Mouse (Mus musculus) stomach, embryonic 15.5 days (tissue): ENCODE data around the gene Hoxd10. TPM values are rescaled to one million over a fixed set of nuclear protein-coding genes. Genes with fewer than 3 reads are reported as not detected.

Experiments used
- ATAC-seq: fragments of 200-750 bp; cut with Nextera tagmentation; 2 replicates; pipeline ENCODE4 v1.8.0; 2017; ENCODE audit warnings: low read depth, moderate number of reproducible peaks, moderate TSS enrichment; ENCODE audit not compliant: insufficient read depth, low FRiP score
- H3K27ac ChIP-seq: fragments of 300-500 bp; sonication (generic); 2 replicates; pipeline ENCODE4 v1.5.1; 2015; ENCODE audit warnings: mild to moderate bottlenecking, inconsistent platforms
- H3K27me3 ChIP-seq: fragments of 300-500 bp; sonication (generic); replicated peaks from 2 replicates; pipeline ENCODE4 v1.6.1; 2015; ENCODE audit warnings: inconsistent platforms
- H3K36me3 ChIP-seq: fragments of 300-500 bp; sonication (generic); 2 replicates; pipeline ENCODE4 v1.6.1; 2015; ENCODE audit warnings: inconsistent platforms
- H3K4me1 ChIP-seq: fragments of 300-500 bp; sonication (generic); 2 replicates; pipeline ENCODE4 v1.6.1; 2015; ENCODE audit warnings: inconsistent platforms
- H3K4me2 ChIP-seq: fragments of 300-500 bp; sonication (generic); 2 replicates; pipeline ENCODE4 v1.6.1; 2015; ENCODE audit warnings: mild to moderate bottlenecking, inconsistent platforms
- H3K4me3 ChIP-seq: fragments of 300-500 bp; sonication (generic); replicated peaks from 2 replicates; pipeline ENCODE4 v1.5.1; 2015; ENCODE audit warnings: inconsistent platforms
- H3K9ac ChIP-seq: fragments of 300-500 bp; sonication (generic); 2 replicates; pipeline ENCODE4 v1.6.1; 2015; ENCODE audit warnings: inconsistent platforms
- H3K9me3 ChIP-seq: fragments of 300-500 bp; sonication (generic); 2 replicates; pipeline ENCODE4 v1.6.1; 2016; ENCODE audit warnings: inconsistent platforms
- WGBS: fragments of 180-500 bp; shearing (Covaris S2); methylation state at CpG from one replicate; pipeline ENCODE4 v1.1.7; 2015; 5-methylcytosine and 5-hydroxymethylcytosine counted together
- polyA plus RNA-seq: library from polyadenylated mRNA; unstranded; fragments of >200 nt; fragmentation: Nextera tagmentation; extraction: Ambion mirVana; gene quantifications from 2 replicates; pipeline ENCODE4 v1.2.1, GENCODE M21; 2015

Hoxd10 gene
- polyA plus RNA-seq, 1 experiment from 2014 or later: 2.4 TPM

DNA sequence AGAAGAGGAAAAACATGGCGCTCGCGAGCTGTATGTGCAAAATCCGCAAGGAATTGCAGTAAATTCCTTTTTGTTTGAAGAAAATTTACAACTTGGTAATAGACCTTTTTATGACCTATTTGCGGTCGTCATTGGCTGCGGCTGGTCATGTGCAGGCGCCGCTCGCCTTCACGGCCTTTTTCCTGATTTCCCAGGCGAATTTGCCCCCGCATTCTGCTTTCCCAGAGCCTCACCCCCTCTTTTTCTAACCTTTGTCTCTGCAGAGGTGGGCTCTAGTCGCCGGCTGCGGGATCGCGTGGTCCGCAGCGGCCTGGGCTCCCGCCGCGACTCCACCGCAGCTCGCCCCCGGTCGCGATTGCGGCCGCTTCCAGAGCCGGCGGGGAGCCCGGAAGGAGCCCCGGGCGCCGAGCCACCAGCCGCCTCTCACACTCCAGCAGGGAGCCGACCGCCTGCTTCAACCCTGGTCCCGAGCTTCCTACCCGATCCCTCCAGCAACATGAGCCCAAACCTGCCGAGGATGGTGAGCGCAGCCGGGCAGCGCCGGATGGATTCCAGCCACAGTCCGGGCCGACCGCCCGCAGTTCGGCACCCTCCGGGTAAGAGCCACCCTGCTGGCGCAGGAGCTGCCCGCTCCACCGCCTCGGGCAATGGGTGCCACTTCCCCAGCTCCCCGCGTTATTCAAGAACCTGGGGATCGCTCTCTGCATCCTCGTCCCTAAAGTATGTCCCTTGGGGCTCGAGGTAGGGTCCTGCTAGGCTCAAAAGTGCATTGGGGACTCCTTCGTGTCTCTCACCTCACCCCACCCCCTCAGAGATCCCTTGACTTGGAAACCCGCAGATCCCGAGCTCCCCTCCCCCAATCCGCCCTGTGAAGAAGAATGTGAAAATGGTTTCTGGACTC is 20.2 kb downstream of the Hoxd10 start, which contains the start of the genes Hoxd3 and Hoxd4:
Hoxd3 (plus strand) TSS at position 207 of the 901 bp plus-strand sequence.
Hoxd4 (plus strand) TSS at position 209 of the 901 bp plus-strand sequence.
- Histone ChIP-seq H3K4me2 (peak within 1 kb of the TSS; percentile 46), H3K9me3 (no peaks in the 10 kb centered on the region), H3K4me1 (peaks cover 9% of the 10 kb centered on the region), H3K9ac (no peak within 1 kb of the TSS), H3K36me3 (no peaks in the 10 kb centered on the region), H3K27ac (no peak within 1 kb of the TSS), H3K4me3 (peak within 1 kb of the TSS; percentile 38), H3K27me3 (peaks cover 94% of the 10 kb centered on the region)
- under 1% methylated on average over 65 of the region's 65 CpGs for WGBS
- no peak for ATAC-seq

- WGBS: 16% methylated on average over 19 of the region's 19 CpGs
- Histone ChIP-seq H3K4me2 (no peak overlapping the region), H3K27me3 (peaks cover 93% of the 10 kb centered on the region), H3K4me1 (peaks cover 9% of the 10 kb centered on the region), H3K9ac (no peak overlapping the region), H3K9me3 (no peaks in the 10 kb centered on the region), H3K27ac (no peak overlapping the region), H3K4me3 (no peak overlapping the region), H3K36me3 (no peaks in the 10 kb centered on the region)
- ATAC-seq: no peak
These were observed 21.8 kb downstream of the Hoxd10 start for GRCm38 (mm10) chr2:74713239-74714150.

DNA sequence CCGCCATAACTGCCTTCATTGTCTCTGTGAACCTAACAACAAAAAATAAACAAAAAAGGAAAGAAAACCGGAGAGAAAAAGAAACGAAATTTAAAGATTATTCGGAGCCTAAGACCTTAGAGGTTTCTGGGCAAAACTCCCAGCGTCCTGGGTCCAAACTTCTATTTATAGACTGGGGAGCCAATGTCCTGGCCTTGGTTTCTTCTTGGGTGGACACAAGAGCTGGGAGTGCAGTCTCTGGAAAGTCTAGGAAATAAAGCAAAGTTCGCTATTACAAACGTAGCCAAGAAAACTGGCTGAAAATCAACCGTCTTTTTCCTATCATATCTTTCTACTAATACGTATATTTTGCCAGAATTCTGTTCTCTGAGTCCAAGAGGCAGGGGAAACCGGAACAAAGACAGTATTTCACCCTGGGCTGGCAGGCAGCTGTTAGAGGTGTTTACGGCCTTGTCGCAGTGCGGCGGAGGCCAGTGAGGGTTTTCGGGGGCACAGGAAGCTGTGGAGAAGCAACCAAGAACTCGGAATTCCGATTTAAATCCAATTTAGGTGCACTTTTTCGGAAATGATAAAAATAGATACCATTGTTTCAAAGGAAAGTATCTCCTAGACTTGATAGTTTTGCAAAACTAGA is 22.5 kb downstream of the Hoxd10 start:
- Histone ChIP-seq H3K4me1 (peaks cover 9% of the 10 kb centered on the region), H3K9ac (no peak overlapping the region), H3K27ac (no peak overlapping the region; the same call in 1 of the 2 replicates), H3K4me2 (no peak overlapping the region), H3K27me3 (peaks cover 90% of the 10 kb centered on the region), H3K9me3 (no peaks in the 10 kb centered on the region), H3K4me3 (no peak overlapping the region), H3K36me3 (no peaks in the 10 kb centered on the region)
- WGBS: 12% methylated on average over 18 of the region's 18 CpGs
- ATAC-seq: no peak

GRCm38 (mm10) chr2:74714881-74715280 is 23.2 kb downstream of the Hoxd10 start:
- peak overlapping the region; percentile 29 for H3K4me2 ChIP-seq
- no peak overlapping the region for H3K4me3 ChIP-seq
- no peak for ATAC-seq
- H3K36me3 ChIP-seq: no peaks in the 10 kb centered on the region
- peaks cover 9% of the 10 kb centered on the region for H3K4me1 ChIP-seq
- H3K27ac ChIP-seq: no peak overlapping the region
- H3K27me3 ChIP-seq: peaks cover 89% of the 10 kb centered on the region
- no peak overlapping the region for H3K9ac ChIP-seq
- H3K9me3 ChIP-seq: no peaks in the 10 kb centered on the region
- WGBS: 5% methylated on average over 14 of the region's 14 CpGs

DNA sequence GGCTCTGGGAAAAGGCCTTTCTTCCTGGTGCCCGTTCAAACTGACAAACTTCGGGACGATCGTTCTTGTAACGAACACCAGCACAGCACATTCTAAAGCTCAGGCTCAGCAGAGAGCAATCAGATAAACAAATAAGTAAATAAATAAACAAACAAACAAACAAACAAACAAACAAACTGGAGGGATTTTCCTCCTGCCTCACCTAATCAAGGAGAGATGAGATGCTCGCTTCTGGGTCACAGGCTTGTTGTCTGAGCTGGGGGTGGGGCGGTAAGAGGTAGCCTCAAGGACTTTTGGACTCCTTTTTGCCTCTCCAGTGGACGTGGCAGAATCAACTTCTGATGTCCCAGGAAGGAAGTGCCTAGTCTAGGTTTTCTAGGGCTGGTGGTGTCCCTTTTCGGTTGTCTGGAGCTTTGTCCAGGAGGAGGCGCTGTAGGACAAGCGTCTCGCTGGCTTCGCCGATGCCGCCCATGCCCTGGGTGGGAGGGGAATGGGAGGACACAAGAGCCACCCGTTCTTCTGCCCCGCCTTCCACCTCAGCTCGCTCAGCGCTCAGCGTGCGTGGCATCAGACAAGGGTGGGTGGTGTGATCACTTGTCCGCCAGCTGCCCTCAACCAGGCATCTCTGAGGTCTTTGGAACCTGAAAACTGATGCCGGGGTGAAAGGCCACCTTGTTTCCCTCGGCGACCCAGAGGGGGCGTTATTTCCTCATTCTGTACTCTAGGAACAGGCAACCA is 23.9 kb downstream of the Hoxd10 start:
- no peaks in the 10 kb centered on the region for H3K9me3 ChIP-seq
- WGBS: 3% methylated on average over 26 of the region's 26 CpGs
- no peaks in the 10 kb centered on the region for H3K36me3 ChIP-seq
- H3K27me3 ChIP-seq: peaks cover 89% of the 10 kb centered on the region
- peak overlapping the region; percentile 53 for H3K4me2 ChIP-seq
- peak; percentile 66 for ATAC-seq
- no peak overlapping the region for H3K9ac ChIP-seq
- H3K27ac ChIP-seq: no peak overlapping the region
- H3K4me3 ChIP-seq: peak overlapping the region; percentile 23; the same call in 1 of the 2 replicates
- peaks cover 9% of the 10 kb centered on the region for H3K4me1 ChIP-seq

- Histone ChIP-seq H3K27ac (no peak overlapping the region), H3K4me3 (no peak overlapping the region), H3K4me2 (no peak overlapping the region), H3K27me3 (peaks cover 93% of the 10 kb centered on the region), H3K9ac (no peak overlapping the region), H3K9me3 (no peaks in the 10 kb centered on the region), H3K36me3 (no peaks in the 10 kb centered on the region), H3K4me1 (peaks cover 2% of the 10 kb centered on the region; the same call in 1 of the 2 replicates)
- no peak for ATAC-seq
- 22% methylated on average over 2 of the region's 2 CpGs for WGBS
These were observed 28.7 kb downstream of the Hoxd10 start for GRCm38 (mm10) chr2:74720384-74720783.

DNA sequence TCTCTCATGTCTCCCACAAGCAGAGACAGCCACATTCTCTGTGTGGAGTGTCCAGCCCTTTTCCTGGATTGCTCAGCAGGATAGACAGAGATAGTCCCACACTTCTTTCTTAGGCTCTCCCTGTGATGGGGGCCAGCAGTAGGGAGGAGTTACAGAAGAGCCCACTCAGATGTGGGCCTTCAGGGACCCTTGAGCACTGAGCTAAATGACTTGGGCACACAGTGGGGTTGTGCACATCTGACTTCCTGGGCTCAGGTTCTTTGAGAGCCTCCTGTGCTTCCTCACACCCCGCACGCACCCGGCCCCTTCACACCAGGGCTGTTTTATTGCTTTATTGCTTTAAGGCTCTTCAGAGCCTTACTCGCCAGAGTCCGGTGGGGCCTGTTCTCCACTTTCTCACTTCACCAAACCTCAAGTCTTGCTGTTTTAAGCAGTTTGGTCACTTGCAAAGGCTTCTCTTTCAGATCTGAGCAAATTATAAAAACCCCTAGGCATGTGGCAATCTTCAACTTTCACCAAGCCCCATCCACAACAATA is 29.3 kb downstream of the Hoxd10 start:
- H3K27me3 ChIP-seq: peaks cover 93% of the 10 kb centered on the region
- H3K4me2 ChIP-seq: no peak overlapping the region
- H3K9ac ChIP-seq: no peak overlapping the region
- WGBS: 36% methylated on average over 5 of the region's 5 CpGs
- no peaks in the 10 kb centered on the region for H3K9me3 ChIP-seq
- no peaks in the 10 kb centered on the region for H3K4me1 ChIP-seq
- no peak overlapping the region for H3K27ac ChIP-seq
- no peak for ATAC-seq
- H3K4me3 ChIP-seq: no peak overlapping the region
- H3K36me3 ChIP-seq: no peaks in the 10 kb centered on the region

GRCm38 (mm10) chr2:74721882-74722281 is 30.2 kb downstream of the Hoxd10 start:
- Histone ChIP-seq H3K36me3 (no peaks in the 10 kb centered on the region), H3K27ac (no peak overlapping the region), H3K9me3 (no peaks in the 10 kb centered on the region), H3K27me3 (peaks cover 93% of the 10 kb centered on the region), H3K9ac (no peak overlapping the region), H3K4me1 (no peaks in the 10 kb centered on the region), H3K4me2 (no peak overlapping the region), H3K4me3 (no peak overlapping the region)
- ATAC-seq: no peak
- WGBS: 15% methylated on average over 6 of the region's 6 CpGs

DNA sequence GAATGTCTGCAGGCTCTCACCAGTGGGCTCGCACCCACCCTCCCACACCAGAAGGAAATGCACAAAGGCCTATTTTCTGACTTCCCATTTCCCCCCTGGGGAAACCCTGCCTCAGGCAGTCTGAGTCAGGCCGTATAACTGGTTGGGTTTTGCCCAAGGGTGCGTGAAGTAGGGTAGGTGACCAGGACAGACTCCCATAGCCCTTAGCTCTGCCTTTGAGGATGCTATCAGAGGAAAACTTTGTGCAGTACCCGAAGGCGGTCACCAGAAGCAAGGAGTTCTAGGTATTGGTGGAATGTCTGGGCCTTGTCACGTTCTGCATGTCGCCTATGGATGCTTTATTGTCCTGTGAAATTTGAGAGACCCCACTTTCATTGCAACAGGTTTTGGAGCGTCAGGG is 31.2 kb downstream of the Hoxd10 start:
- peaks cover 94% of the 10 kb centered on the region for H3K27me3 ChIP-seq
- no peaks in the 10 kb centered on the region for H3K36me3 ChIP-seq
- peaks cover 5% of the 10 kb centered on the region for H3K4me1 ChIP-seq
- no peak overlapping the region for H3K4me2 ChIP-seq
- H3K9me3 ChIP-seq: no peaks in the 10 kb centered on the region
- ATAC-seq: no peak
- 29% methylated on average over 8 of the region's 8 CpGs for WGBS
- H3K4me3 ChIP-seq: no peak overlapping the region
- no peak overlapping the region for H3K27ac ChIP-seq
- no peak overlapping the region for H3K9ac ChIP-seq

DNA sequence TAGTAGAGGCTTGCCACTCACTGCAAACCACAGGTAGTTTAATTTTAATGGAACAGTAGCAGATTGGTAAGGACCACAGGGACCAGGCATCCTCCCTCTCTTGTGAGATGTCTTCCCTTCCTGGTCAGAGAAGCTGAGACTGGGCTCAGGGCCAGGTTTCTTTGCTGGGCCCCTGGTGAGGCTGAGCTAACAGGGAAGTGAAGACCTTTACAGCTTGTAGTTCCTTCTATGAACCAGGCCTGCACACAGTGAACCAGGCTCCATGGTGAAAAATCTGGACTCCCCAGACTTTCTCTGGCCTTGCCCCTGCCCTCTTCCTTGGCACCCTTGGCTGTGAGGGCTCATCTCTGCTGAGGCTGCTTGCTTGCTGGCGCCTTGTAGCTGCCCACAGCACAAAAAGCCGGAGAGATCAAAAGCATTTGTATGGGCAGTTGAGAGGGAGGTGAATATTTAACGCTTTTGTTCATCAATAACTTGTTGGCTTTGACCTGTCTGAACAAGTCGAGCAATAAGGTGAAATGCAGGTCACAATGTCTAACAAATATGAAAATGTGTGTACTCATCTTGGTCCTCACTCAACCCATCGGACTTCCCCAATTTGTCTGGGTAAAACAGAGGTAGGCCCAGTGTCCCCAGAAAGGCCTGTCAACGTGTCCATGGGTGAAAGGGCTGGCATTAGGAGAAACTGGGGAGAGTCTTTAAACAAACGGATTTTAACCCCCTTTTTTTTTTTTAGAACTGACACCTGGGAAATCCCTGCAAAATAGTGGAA is 32.7 kb downstream of the Hoxd10 start:
- no peak overlapping the region for H3K27ac ChIP-seq
- H3K4me3 ChIP-seq: no peak overlapping the region
- H3K36me3 ChIP-seq: no peaks in the 10 kb centered on the region
- H3K4me2 ChIP-seq: no peak overlapping the region
- peaks cover 97% of the 10 kb centered on the region for H3K27me3 ChIP-seq
- H3K9me3 ChIP-seq: no peaks in the 10 kb centered on the region
- no peak for ATAC-seq
- 44% methylated on average over 7 of the region's 7 CpGs for WGBS
- H3K9ac ChIP-seq: no peak overlapping the region
- H3K4me1 ChIP-seq: peaks cover 5% of the 10 kb centered on the region
